Comparison of ENCODE assay signal across 12 mouse cellular contexts in genomic region chr1:151716024-151716710, GRCm38 (mm10). TPM values are rescaled to one million over a fixed set of nuclear protein-coding genes. Genes with fewer than 3 reads are reported as not detected.
DNase-seq lines count a peak whose midpoint lies in the region; ATAC-seq lines count a peak whose summit lies in the region.
"Had no signal": no experiment of that assay in that cellular context is flagged by ENCODE, and none has a peak within 500 bp of the region (broad histone marks: within the 10 kb centered on the region; RNA-seq: fewer than 3 reads in every experiment).

No protein-coding gene starts in this region.

- no peak overlapping the region for H3K27ac ChIP-seq in hindbrain, embryonic 15.5 days (replicated peaks)
- no peak overlapping the region for H3K27ac ChIP-seq in hindbrain, embryonic 14.5 days
- H3K27ac ChIP-seq in midbrain, embryonic 13.5 days: no peak overlapping the region
- no peak overlapping the region for H3K27ac ChIP-seq in forebrain, embryonic 11.5 days (ENCODE audit: low read depth, low read length)

- DNase-seq in hindbrain, embryonic 14.5 days (ENCODE audit: low spot score): no peak
- DNase-seq in ES-CJ7 (ENCODE audit: low read depth, low spot score): peak; percentile 68
- DNase-seq in kidney, adult 18-20 months: peak; percentile 78
- DNase-seq in testis, postnatal 10 days (ENCODE audit: low spot score): no peak
- no peak for DNase-seq in forebrain, embryonic 11.5 days (ENCODE audit: low spot score)
- DNase-seq in spleen, postnatal 14 days (ENCODE audit: low spot score in 2 of 2): no peak
- DNase-seq: adrenal gland, postnatal 25 days; cerebellum, postnatal 14 days; lung, adult 2 months; thymus, adult 2 months had no signal

- H3K9me3 ChIP-seq in hindbrain, embryonic 15.5 days: no peaks in the 10 kb centered on the region
- H3K9me3 ChIP-seq in hindbrain, embryonic 14.5 days (ENCODE audit: control insufficient read depth, low read length): no peaks in the 10 kb centered on the region
- H3K9me3 ChIP-seq in midbrain, embryonic 13.5 days: no peaks in the 10 kb centered on the region
- no peaks in the 10 kb centered on the region for H3K9me3 ChIP-seq in forebrain, embryonic 11.5 days (ENCODE audit: control insufficient read depth, low read length)

- no peak overlapping the region for H3K4me2 ChIP-seq in hindbrain, embryonic 15.5 days
- no peak overlapping the region for H3K4me2 ChIP-seq in hindbrain, embryonic 14.5 days (replicated peaks)
- H3K4me2 ChIP-seq in midbrain, embryonic 13.5 days (replicated peaks): no peak overlapping the region
- no peak overlapping the region for H3K4me2 ChIP-seq in forebrain, embryonic 11.5 days (ENCODE audit: low read depth, low read length, severe bottlenecking)

- no peaks in the 10 kb centered on the region for H3K27me3 ChIP-seq in hindbrain, embryonic 15.5 days
- no peaks in the 10 kb centered on the region for H3K27me3 ChIP-seq in hindbrain, embryonic 14.5 days (ENCODE audit: control insufficient read depth, insufficient read depth, low read length)
- H3K27me3 ChIP-seq in midbrain, embryonic 13.5 days: no peaks in the 10 kb centered on the region
- no peaks in the 10 kb centered on the region for H3K27me3 ChIP-seq in forebrain, embryonic 11.5 days (ENCODE audit: control insufficient read depth, insufficient read depth, low read length)

- 72% methylated on average over 11 of the region's 11 CpGs for WGBS in hindbrain, embryonic 15.5 days
- WGBS in hindbrain, embryonic 14.5 days: 69% methylated on average over 11 of the region's 11 CpGs
- WGBS in midbrain, embryonic 13.5 days: 76% methylated on average over 11 of the region's 11 CpGs
- WGBS in forebrain, embryonic 11.5 days: 77% methylated on average over 11 of the region's 11 CpGs

- H3K9ac ChIP-seq in hindbrain, embryonic 15.5 days: no peak overlapping the region
- no peak overlapping the region for H3K9ac ChIP-seq in hindbrain, embryonic 14.5 days
- H3K9ac ChIP-seq in midbrain, embryonic 13.5 days (replicated peaks): no peak overlapping the region
- no peak overlapping the region for H3K9ac ChIP-seq in forebrain, embryonic 11.5 days (ENCODE audit: low read length)

- no peaks in the 10 kb centered on the region for H3K36me3 ChIP-seq in hindbrain, embryonic 15.5 days
- no peaks in the 10 kb centered on the region for H3K36me3 ChIP-seq in hindbrain, embryonic 14.5 days (replicated peaks; ENCODE audit: control insufficient read depth, insufficient read depth)
- H3K36me3 ChIP-seq in midbrain, embryonic 13.5 days: no peaks in the 10 kb centered on the region
- no peaks in the 10 kb centered on the region for H3K36me3 ChIP-seq in forebrain, embryonic 11.5 days (ENCODE audit: control insufficient read depth, insufficient read depth, low read length)

- H3K4me1 ChIP-seq in hindbrain, embryonic 15.5 days (replicated peaks): no peaks in the 10 kb centered on the region
- no peaks in the 10 kb centered on the region for H3K4me1 ChIP-seq in hindbrain, embryonic 14.5 days (replicated peaks; ENCODE audit: control insufficient read depth, insufficient read depth, low read length)
- no peaks in the 10 kb centered on the region for H3K4me1 ChIP-seq in midbrain, embryonic 13.5 days (replicated peaks)
- 0 out of 2 replicates have a peak, but pooled peaks cover 2% of the 10 kb centered on the region for H3K4me1 ChIP-seq in forebrain, embryonic 11.5 days (replicated peaks; ENCODE audit: control insufficient read depth, insufficient read depth, low read length)

- H3K4me3 ChIP-seq in hindbrain, embryonic 15.5 days: no peak overlapping the region
- H3K4me3 ChIP-seq in hindbrain, embryonic 14.5 days (replicated peaks; ENCODE audit: low read length): no peak overlapping the region
- H3K4me3 ChIP-seq in midbrain, embryonic 13.5 days (replicated peaks): no peak overlapping the region
- no peak overlapping the region for H3K4me3 ChIP-seq in forebrain, embryonic 11.5 days (ENCODE audit: low read depth, low read length)

- peak; percentile 6; the same call in 1 of the 2 replicates for ATAC-seq in hindbrain, embryonic 15.5 days (ENCODE audit: low FRiP score, low read depth)
- ATAC-seq in hindbrain, embryonic 14.5 days (ENCODE audit: low FRiP score): no peak
- 0 out of 2 replicates have a peak, but pooled peaks have one; percentile 24 for ATAC-seq in midbrain, embryonic 13.5 days
- no peak for ATAC-seq in forebrain, embryonic 11.5 days (replicated peaks; ENCODE audit: low FRiP score)

RNA-seq across cellular contexts. Expression of gene Edem3, which starts 39.0 kb away (rescaled TPM):
- polyA plus RNA-seq in hindbrain, embryonic 15.5 days (2015; fragmentation: Nextera tagmentation; extraction: Ambion mirVana): 18.1 and 19.7 TPM in 2 replicates
- 28.3 and 34.6 TPM in 2 replicates for polyA plus RNA-seq in hindbrain, embryonic 14.5 days (2014; fragmentation: Nextera tagmentation; extraction: Ambion mirVana)
- polyA plus RNA-seq in midbrain, embryonic 13.5 days (2015; fragmentation: Nextera tagmentation; extraction: Ambion mirVana): 18.2 and 19.1 TPM in 2 replicates
- polyA plus RNA-seq in forebrain, embryonic 11.5 days (2014; fragmentation: Nextera tagmentation; extraction: Ambion mirVana): 22.9 and 23.0 TPM in 2 replicates

Comparison
In these comparisons a context has a peak if more than half of its experiments do, and no peak if none do; other contexts are left out.
1. ATAC-seq: peak in hindbrain, embryonic 15.5 days (single experiment) and midbrain, embryonic 13.5 days (single experiment); none in hindbrain, embryonic 14.5 days (single experiment) and forebrain, embryonic 11.5 days (single experiment).
2. DNase-seq: peak in ES-CJ7 (single experiment) and kidney, adult 18-20 months (single experiment); none in hindbrain, embryonic 14.5 days (single experiment), testis, postnatal 10 days (single experiment), forebrain, embryonic 11.5 days (single experiment) and spleen, postnatal 14 days (0 of 2).